Mouse (Mus musculus) liver, embryonic 16.5 days (tissue): ENCODE measurements at regions not wholly inside any gene's neighbourhood (a gene's known extent, or its start where the extent isn't known, plus 50 kb on each side); places are given as distances from the start of the nearest gene placed in this dataset.

Experiments
- ATAC-seq: fragments of 200-750 bp; cut with Nextera tagmentation; 2 replicates; pipeline ENCODE4 v1.8.0; 2017; ENCODE audit warnings: low read depth, mild to moderate bottlenecking, moderate number of reproducible peaks, moderate library complexity
- H3K27ac ChIP-seq: fragments of 300-500 bp; sonication (generic); 2 replicates; pipeline ENCODE4 v1.5.1; 2014; ENCODE audit warnings: mild to moderate bottlenecking, low read length
- H3K27me3 ChIP-seq: fragments of 300-500 bp; sonication (generic); 2 replicates; pipeline ENCODE4 v1.6.1; 2014; ENCODE audit warnings: low read depth, low read length, mixed read lengths; ENCODE audit not compliant: control insufficient read depth, insufficient read depth
- H3K36me3 ChIP-seq: fragments of 300-500 bp; sonication (generic); 2 replicates; pipeline ENCODE4 v1.6.1; 2014; ENCODE audit warnings: mild to moderate bottlenecking; ENCODE audit not compliant: control insufficient read depth, insufficient read depth
- H3K4me1 ChIP-seq: fragments of 300-500 bp; sonication (generic); 2 replicates; pipeline ENCODE4 v1.6.1; 2014; ENCODE audit warnings: low read depth, low read length, mixed read lengths; ENCODE audit not compliant: control insufficient read depth
- H3K4me2 ChIP-seq: fragments of 300-500 bp; sonication (generic); 2 replicates; pipeline ENCODE4 v1.6.1; 2014; ENCODE audit warnings: low read depth, low read length, mixed read lengths
- H3K4me3 ChIP-seq: fragments of 300-500 bp; sonication (generic); 2 replicates; pipeline ENCODE4 v1.5.1; 2014; ENCODE audit warnings: low read depth, mild to moderate bottlenecking, low read length
- H3K9ac ChIP-seq: fragments of 300-500 bp; sonication (generic); 2 replicates; pipeline ENCODE4 v1.6.1; 2014; ENCODE audit warnings: low read depth, low read length
- H3K9me3 ChIP-seq: fragments of 300-500 bp; sonication (generic); replicated peaks from 2 replicates; pipeline ENCODE4 v1.6.1; 2016; ENCODE audit warnings: low read length; ENCODE audit not compliant: control insufficient read depth
- WGBS: fragments of 180-500 bp; shearing (Covaris S2); extraction: QIAGEN DNeasy Blood & Tissue Kit; methylation state at CpG from one replicate; pipeline ENCODE4 v1.1.7; 2014; ENCODE audit not compliant: insufficient replicate concordance; 5-methylcytosine and 5-hydroxymethylcytosine counted together

DNA sequence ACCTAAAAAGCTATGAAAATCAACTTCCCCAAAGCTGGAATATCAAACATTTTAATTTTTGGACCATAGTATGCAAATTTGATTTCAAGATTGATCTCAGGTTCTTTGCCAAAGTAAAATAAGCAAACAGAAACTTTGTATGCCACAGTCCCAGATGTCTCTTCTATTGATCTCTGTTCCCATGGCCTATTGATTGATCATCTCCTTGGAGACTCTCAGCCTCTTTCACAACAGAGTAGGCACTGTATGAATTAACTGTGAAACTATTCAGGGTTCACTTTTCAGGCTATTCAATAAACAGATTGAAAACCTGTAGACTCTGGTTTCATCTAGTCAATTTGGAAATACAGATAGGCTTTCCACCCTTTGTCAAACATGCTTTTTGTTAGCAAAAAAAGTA lies 384.1 kb downstream of the Btg1 start:
- H3K27ac ChIP-seq: no peak overlapping the region
- no peak overlapping the region for H3K4me3 ChIP-seq
- H3K27me3 ChIP-seq: no peaks in the 10 kb centered on the region
- H3K9ac ChIP-seq: no peak overlapping the region
- H3K4me1 ChIP-seq: no peaks in the 10 kb centered on the region
- H3K9me3 ChIP-seq: no peaks in the 10 kb centered on the region
- no peaks in the 10 kb centered on the region for H3K36me3 ChIP-seq
- no peak overlapping the region for H3K4me2 ChIP-seq
- no peak for ATAC-seq

- Histone ChIP-seq H3K4me3 (no peak overlapping the region), H3K27me3 (no peaks in the 10 kb centered on the region), H3K9me3 (no peaks in the 10 kb centered on the region), H3K36me3 (no peaks in the 10 kb centered on the region), H3K27ac (no peak overlapping the region), H3K4me2 (no peak overlapping the region), H3K9ac (no peak overlapping the region), H3K4me1 (no peaks in the 10 kb centered on the region)
- no peak for ATAC-seq
These were observed 392.1 kb downstream of the Btg1 start for GRCm38 (mm10) chr10:97008873-97009272.

- no peak overlapping the region for H3K9ac ChIP-seq
- H3K27ac ChIP-seq: no peak overlapping the region
- H3K9me3 ChIP-seq: no peaks in the 10 kb centered on the region
- WGBS: 74% methylated on average over 1 of the region's 1 CpGs
- no peaks in the 10 kb centered on the region for H3K27me3 ChIP-seq
- H3K4me1 ChIP-seq: no peaks in the 10 kb centered on the region
- H3K36me3 ChIP-seq: no peaks in the 10 kb centered on the region
- no peak overlapping the region for H3K4me3 ChIP-seq
- no peak overlapping the region for H3K4me2 ChIP-seq
- ATAC-seq: no peak
These were observed 393.1 kb downstream of the Btg1 start for GRCm38 (mm10) chr10:97009859-97010258.

DNA sequence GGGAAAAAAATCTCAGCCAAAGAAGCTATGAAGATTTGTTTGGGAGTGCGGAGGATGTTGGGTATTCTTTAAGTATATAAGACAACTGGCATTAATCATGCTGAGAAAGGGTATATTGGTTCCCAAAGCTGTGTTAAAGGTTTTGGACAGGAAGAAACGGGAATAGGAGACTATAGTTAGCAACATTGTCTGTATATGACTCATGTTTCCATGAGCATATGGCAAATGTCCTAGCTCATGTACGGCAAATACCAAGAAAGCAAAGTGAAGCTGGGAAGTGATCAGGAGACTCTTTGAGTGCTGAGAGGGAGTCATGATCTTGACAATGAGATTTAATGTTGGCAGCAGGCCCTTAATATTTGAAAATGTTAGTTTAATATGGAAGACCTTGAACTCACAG lies 401.8 kb downstream of the Btg1 start:
- whole genome bisulfite sequencing: 64% methylated on average over 3 of the region's 3 CpGs
- no peaks in the 10 kb centered on the region for H3K4me1 ChIP-seq

GRCm38 (mm10) chr10:97028776-97029175 lies 412.0 kb downstream of the Btg1 start:
- H3K36me3 ChIP-seq: no peaks in the 10 kb centered on the region
- no peak for ATAC-seq
- H3K4me1 ChIP-seq: no peaks in the 10 kb centered on the region
- H3K9me3 ChIP-seq: no peaks in the 10 kb centered on the region
- H3K4me2 ChIP-seq: no peak overlapping the region
- WGBS: 72% methylated on average over 5 of the region's 5 CpGs
- no peaks in the 10 kb centered on the region for H3K27me3 ChIP-seq
- H3K9ac ChIP-seq: no peak overlapping the region
- H3K4me3 ChIP-seq: no peak overlapping the region
- no peak overlapping the region for H3K27ac ChIP-seq

More for the DNA sequence above, 401.8 kb downstream of the Btg1 start:
- Histone ChIP-seq H3K27ac (no peak overlapping the region), H3K4me2 (no peak overlapping the region), H3K27me3 (no peaks in the 10 kb centered on the region), H3K4me3 (no peak overlapping the region), H3K9me3 (no peaks in the 10 kb centered on the region), H3K36me3 (no peaks in the 10 kb centered on the region), H3K9ac (no peak overlapping the region)
- no peak for ATAC-seq

DNA sequence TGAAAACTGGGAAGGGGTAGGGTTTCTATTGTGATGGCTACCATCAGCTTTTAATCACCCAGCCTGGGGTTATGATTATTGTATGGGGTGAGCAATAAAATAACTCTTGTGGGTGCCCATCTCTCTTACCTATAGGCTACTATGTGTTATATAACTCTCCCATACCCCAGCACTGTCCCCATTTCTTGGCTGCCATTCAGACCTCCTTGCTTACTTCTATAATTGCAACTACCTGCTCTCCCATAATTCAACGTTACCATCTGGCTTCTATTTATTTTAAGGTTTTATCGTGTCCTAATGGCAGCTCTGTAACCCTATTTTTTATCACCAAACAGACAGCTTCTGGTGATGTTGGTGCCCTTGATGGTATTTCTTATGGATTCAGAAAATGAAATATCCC lies 414.2 kb downstream of the Btg1 start:
- H3K27me3 ChIP-seq: no peaks in the 10 kb centered on the region
- H3K4me1 ChIP-seq: no peaks in the 10 kb centered on the region
- no peak overlapping the region for H3K4me3 ChIP-seq
- H3K4me2 ChIP-seq: no peak overlapping the region
- no peak overlapping the region for H3K27ac ChIP-seq
- H3K36me3 ChIP-seq: no peaks in the 10 kb centered on the region
- WGBS: 66% methylated on average over 2 of the region's 2 CpGs
- no peaks in the 10 kb centered on the region for H3K9me3 ChIP-seq
- no peak overlapping the region for H3K9ac ChIP-seq
- no peak for ATAC-seq

- Histone ChIP-seq H3K4me2 (no peak overlapping the region), H3K9me3 (no peaks in the 10 kb centered on the region), H3K27ac (no peak overlapping the region), H3K9ac (no peak overlapping the region), H3K4me3 (no peak overlapping the region), H3K4me1 (no peaks in the 10 kb centered on the region), H3K27me3 (no peaks in the 10 kb centered on the region), H3K36me3 (no peaks in the 10 kb centered on the region)
- whole genome bisulfite sequencing: 59% methylated on average over 12 of the region's 12 CpGs
- ATAC-seq: no peak
These were observed 418.6 kb downstream of the Btg1 start for GRCm38 (mm10) chr10:97035371-97035786.

- no peak overlapping the region for H3K4me2 ChIP-seq
- ATAC-seq: no peak
These were observed 421.2 kb downstream of the Btg1 start for GRCm38 (mm10) chr10:97038025-97038424.

GRCm38 (mm10) chr10:97047566-97047965 lies 430.8 kb downstream of the Btg1 start:
- no peaks in the 10 kb centered on the region for H3K36me3 ChIP-seq
- H3K4me3 ChIP-seq: no peak overlapping the region
- ATAC-seq: no peak
- no peak overlapping the region for H3K4me2 ChIP-seq
- H3K27me3 ChIP-seq: no peaks in the 10 kb centered on the region
- H3K9ac ChIP-seq: no peak overlapping the region
- H3K4me1 ChIP-seq: no peaks in the 10 kb centered on the region
- WGBS: 83% methylated on average over 2 of the region's 2 CpGs
- H3K27ac ChIP-seq: no peak overlapping the region
- no peaks in the 10 kb centered on the region for H3K9me3 ChIP-seq

More at GRCm38 (mm10) chr10:97038025-97038424, 421.2 kb downstream of the Btg1 start:
- no peak overlapping the region for H3K9ac ChIP-seq
- H3K4me1 ChIP-seq: no peaks in the 10 kb centered on the region
- H3K4me3 ChIP-seq: no peak overlapping the region
- WGBS: 40% methylated on average over 4 of the region's 4 CpGs
- H3K36me3 ChIP-seq: no peaks in the 10 kb centered on the region
- H3K9me3 ChIP-seq: no peaks in the 10 kb centered on the region
- H3K27ac ChIP-seq: no peak overlapping the region
- H3K27me3 ChIP-seq: no peaks in the 10 kb centered on the region

DNA sequence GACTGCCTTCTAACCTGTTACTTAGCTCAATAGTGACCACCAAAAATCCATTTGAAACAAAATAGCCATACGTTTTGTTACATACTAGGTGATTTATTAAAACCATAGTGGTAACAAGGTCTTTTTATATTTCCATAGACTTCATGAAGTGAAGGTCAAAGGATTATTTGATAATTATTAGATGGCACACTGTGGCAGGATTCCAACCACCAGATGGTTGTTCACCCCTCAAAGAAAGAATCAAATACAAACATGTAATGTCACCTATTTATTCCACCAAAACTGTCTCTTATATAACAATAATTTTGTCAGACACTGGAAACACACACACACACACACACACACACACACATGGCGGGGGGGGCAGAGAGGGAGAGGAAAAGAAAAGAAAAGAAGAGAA lies 431.2 kb downstream of the Btg1 start:
- Histone ChIP-seq H3K9ac (no peak overlapping the region), H3K27ac (no peak overlapping the region), H3K27me3 (no peaks in the 10 kb centered on the region), H3K9me3 (no peaks in the 10 kb centered on the region), H3K36me3 (no peaks in the 10 kb centered on the region), H3K4me1 (no peaks in the 10 kb centered on the region), H3K4me2 (no peak overlapping the region), H3K4me3 (no peak overlapping the region)
- WGBS: 21% methylated on average over 2 of the region's 2 CpGs
- ATAC-seq: no peak
